Mouse (Mus musculus): ENCODE measurements around the gene Gpc5. TPM values are rescaled to one million over a fixed set of nuclear protein-coding genes. Genes with fewer than 3 reads are reported as not detected.

The Gpc5 gene
- total and polyA plus RNA-seq, 2 experiments = not detected

DNA sequence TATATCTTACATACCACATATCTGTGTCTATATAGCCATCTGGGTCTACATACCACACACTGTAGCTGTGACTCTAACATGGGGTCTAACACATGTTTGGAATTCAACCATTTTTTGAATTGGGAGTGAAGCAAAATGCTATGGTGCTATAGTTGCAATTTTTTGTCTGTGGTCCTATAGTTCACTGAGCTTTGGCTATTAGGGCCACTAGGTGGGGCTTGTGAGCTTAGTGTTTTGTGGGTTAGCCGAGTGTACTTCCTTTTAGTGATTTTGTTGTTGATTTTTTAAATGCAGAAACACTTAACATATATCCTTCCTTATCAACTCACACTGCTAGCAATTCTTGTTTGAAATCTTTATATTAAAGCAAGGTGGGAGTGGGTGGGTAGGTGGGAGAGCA is 727.0 kb downstream of the Gpc5 start:
- no peak overlapping the region for H3K27ac ChIP-seq (replicated peaks; ENCODE audit: insufficient read depth, low read depth, low read length)
- H3K36me3 ChIP-seq (ENCODE audit: control insufficient read depth, insufficient read depth, low read length) = no peaks in the 10 kb centered on the region
- WGBS = 9% methylated on average over 1 of the region's 1 CpGs
- H3K79me2 ChIP-seq (ENCODE audit: control insufficient read depth, insufficient read depth, low read length) = no peaks in the 10 kb centered on the region
- DNase-seq (ENCODE audit: extremely low read depth, low read depth, low spot score) = no peak
- no peak for TF ChIP-seq CTCF (IDR thresholded peaks at IDR 0.05; ENCODE audit: low read depth, low read length)
- TF ChIP-seq POLR2A (IDR thresholded peaks at IDR 0.05; ENCODE audit: extremely low read depth, insufficient read depth, low read length) = no peak
- no peak overlapping the region for H3K9ac ChIP-seq (ENCODE audit: low read depth, low read length)
- H3K4me1 ChIP-seq (ENCODE audit: control insufficient read depth, insufficient read depth, low read length) = no peaks in the 10 kb centered on the region
- no peak overlapping the region for H3K4me3 ChIP-seq (ENCODE audit: insufficient read depth, low read depth, low read length)
- no peaks in the 10 kb centered on the region for H3K27me3 ChIP-seq (ENCODE audit: control insufficient read depth, insufficient read depth, low read length)

DNA sequence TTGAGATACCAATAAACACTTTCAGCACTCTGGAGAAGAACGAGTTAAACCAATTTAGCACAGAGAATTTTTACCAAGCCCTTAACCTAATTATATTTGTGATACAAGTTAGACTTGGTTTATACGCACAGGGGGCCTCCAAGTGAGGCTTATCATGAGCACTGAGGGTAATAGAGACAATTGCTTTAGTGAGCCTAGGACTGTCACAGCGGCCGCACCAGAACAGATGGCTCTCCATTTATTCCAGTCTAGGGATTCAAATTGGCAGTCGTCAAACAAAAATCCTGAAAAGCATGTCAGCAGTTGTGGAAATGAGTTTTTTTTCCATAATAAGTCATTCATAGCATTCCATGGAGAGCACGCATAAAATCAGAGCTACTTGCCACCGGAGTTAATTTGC is 729.6 kb downstream of the Gpc5 start:
- no peak overlapping the region for H3K9ac ChIP-seq (ENCODE audit: low read depth, low read length)
- TF ChIP-seq POLR2A (IDR thresholded peaks at IDR 0.05; ENCODE audit: extremely low read depth, insufficient read depth, low read length) (no peak), CTCF (IDR thresholded peaks at IDR 0.05; ENCODE audit: low read depth, low read length) (no peak)
- DNase-seq (ENCODE audit: extremely low read depth, low read depth, low spot score) = no peak
- H3K79me2 ChIP-seq (ENCODE audit: control insufficient read depth, insufficient read depth, low read length) = no peaks in the 10 kb centered on the region
- WGBS = 86% methylated on average over 7 of the region's 7 CpGs
- no peaks in the 10 kb centered on the region for H3K36me3 ChIP-seq (ENCODE audit: control insufficient read depth, insufficient read depth, low read length)
- no peak overlapping the region for H3K27ac ChIP-seq (replicated peaks; ENCODE audit: insufficient read depth, low read depth, low read length)
- H3K4me1 ChIP-seq (ENCODE audit: control insufficient read depth, insufficient read depth, low read length) = no peaks in the 10 kb centered on the region
- H3K27me3 ChIP-seq (ENCODE audit: control insufficient read depth, insufficient read depth, low read length) = no peaks in the 10 kb centered on the region
- no peak overlapping the region for H3K4me3 ChIP-seq (ENCODE audit: insufficient read depth, low read depth, low read length)

DNA sequence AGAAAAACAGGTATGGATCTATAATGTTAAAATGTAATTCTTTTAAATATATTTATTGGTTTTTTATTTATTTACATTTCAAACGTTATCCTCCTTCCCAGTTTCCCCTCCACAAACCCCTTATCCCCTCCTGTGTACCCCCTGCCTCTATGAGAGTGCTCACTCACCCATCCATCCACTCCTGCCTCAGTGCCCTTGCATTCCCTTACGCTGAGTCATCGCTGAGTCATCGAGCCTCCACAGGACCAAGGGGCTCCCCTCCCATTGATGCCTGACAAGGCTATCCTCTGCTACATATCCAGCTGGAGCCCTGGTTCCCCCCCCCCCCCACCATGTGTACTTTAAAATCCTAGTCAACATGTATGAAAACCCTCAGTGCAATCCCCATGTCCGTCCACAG is 738.5 kb downstream of the Gpc5 start:
- WGBS = 49% methylated on average over 5 of the region's 5 CpGs
- no peak for TF ChIP-seq POLR2A (IDR thresholded peaks at IDR 0.05; ENCODE audit: extremely low read depth, insufficient read depth, low read length)
- TF ChIP-seq CTCF (IDR thresholded peaks at IDR 0.05; ENCODE audit: low read depth, low read length) = no peak
- H3K4me1 ChIP-seq (ENCODE audit: control insufficient read depth, insufficient read depth, low read length) = peaks cover 2% of the 10 kb centered on the region
- no peaks in the 10 kb centered on the region for H3K27me3 ChIP-seq (ENCODE audit: control insufficient read depth, insufficient read depth, low read length)
- no peak for DNase-seq (ENCODE audit: extremely low read depth, low read depth, low spot score)
- no peak overlapping the region for H3K9ac ChIP-seq (ENCODE audit: low read depth, low read length)
- no peaks in the 10 kb centered on the region for H3K36me3 ChIP-seq (ENCODE audit: control insufficient read depth, insufficient read depth, low read length)
- no peaks in the 10 kb centered on the region for H3K79me2 ChIP-seq (ENCODE audit: control insufficient read depth, insufficient read depth, low read length)
- no peak overlapping the region for H3K4me3 ChIP-seq (ENCODE audit: insufficient read depth, low read depth, low read length)
- no peak overlapping the region for H3K27ac ChIP-seq (replicated peaks; ENCODE audit: insufficient read depth, low read depth, low read length)

DNA sequence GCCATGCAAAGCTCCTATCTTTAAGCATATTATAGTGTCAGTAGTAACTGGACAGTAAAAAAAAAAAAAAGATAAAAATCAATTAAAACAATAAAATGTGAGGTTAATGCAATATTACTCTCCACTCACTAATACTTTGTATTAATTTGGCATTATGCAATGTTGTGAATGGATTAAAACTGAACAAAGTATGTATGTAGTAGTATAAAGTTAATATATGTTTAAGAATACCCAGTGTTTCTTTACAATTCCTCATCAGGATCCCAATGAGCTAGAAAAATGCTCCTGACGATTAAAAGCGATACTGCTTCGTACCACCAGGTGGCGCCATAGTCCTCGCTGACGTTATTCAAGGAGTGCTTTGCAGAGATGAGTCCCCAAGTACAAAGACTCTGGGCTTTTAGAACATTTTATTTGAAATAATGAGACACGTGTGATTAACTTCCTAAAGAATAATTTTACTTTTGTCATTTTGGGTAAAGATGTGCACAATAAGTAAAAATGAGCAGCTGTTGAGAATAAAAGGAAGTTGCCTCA is 739.3 kb downstream of the Gpc5 start:
- under 1% methylated on average over 7 of the region's 7 CpGs for WGBS
- DNase-seq (ENCODE audit: extremely low read depth, low read depth, low spot score) = peak; percentile 47

DNA sequence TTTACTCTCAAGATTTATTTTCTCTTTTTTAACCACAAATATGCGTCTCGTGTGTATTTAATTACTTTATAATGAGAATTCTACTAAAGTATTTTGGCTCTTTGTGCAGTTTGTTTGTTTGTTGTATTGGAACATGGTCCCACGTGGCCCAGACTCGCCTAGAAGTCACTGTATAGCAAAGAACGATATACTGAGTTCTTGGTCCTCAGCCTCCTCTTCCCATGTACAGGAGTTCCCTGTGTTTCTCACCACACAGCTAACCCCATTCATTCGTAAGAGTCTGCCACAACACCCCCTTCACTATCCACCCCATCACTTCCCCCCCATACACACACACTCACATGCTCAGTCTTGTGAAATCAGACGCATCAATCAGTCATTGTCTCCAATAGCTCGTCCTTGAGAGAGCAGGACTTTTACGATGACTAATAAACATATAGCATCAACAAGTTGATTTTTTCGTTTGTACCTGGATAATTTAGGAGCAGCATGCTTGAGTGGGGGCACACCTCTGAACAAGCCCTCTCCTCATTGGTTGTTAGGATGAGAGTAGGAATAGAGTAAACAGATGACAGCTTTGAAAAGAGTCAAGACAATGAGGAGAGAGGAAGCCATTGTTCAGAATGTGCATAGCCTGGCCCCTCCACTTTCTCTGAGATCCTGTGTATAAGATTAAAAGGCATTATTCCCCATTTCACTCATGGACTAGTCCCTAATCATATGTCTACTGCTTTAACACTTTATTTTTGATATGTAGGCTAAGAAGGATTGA is 740.0 kb downstream of the Gpc5 start:
- Histone ChIP-seq H3K4me1 (ENCODE audit: control insufficient read depth, insufficient read depth, low read length) (peaks cover 2% of the 10 kb centered on the region), H3K36me3 (ENCODE audit: control insufficient read depth, insufficient read depth, low read length) (no peaks in the 10 kb centered on the region), H3K9ac (ENCODE audit: low read depth, low read length) (no peak overlapping the region), H3K27me3 (ENCODE audit: control insufficient read depth, insufficient read depth, low read length) (no peaks in the 10 kb centered on the region), H3K4me3 (ENCODE audit: insufficient read depth, low read depth, low read length) (no peak overlapping the region), H3K79me2 (ENCODE audit: control insufficient read depth, insufficient read depth, low read length) (no peaks in the 10 kb centered on the region), H3K27ac (replicated peaks; ENCODE audit: insufficient read depth, low read depth, low read length) (no peak overlapping the region)
- TF ChIP-seq POLR2A (IDR thresholded peaks at IDR 0.05; ENCODE audit: extremely low read depth, insufficient read depth, low read length) = no peak
- TF ChIP-seq CTCF (IDR thresholded peaks at IDR 0.05; ENCODE audit: low read depth, low read length) = no peak
- DNase-seq (ENCODE audit: extremely low read depth, low read depth, low spot score) = no peak
- WGBS = 68% methylated on average over 10 of the region's 10 CpGs

More for the DNA sequence above, 739.3 kb downstream of the Gpc5 start:
- Histone ChIP-seq H3K4me3 (ENCODE audit: insufficient read depth, low read depth, low read length) (no peak overlapping the region), H3K4me1 (ENCODE audit: control insufficient read depth, insufficient read depth, low read length) (peaks cover 2% of the 10 kb centered on the region), H3K27me3 (ENCODE audit: control insufficient read depth, insufficient read depth, low read length) (no peaks in the 10 kb centered on the region), H3K9ac (ENCODE audit: low read depth, low read length) (no peak overlapping the region), H3K27ac (replicated peaks; ENCODE audit: insufficient read depth, low read depth, low read length) (no peak overlapping the region), H3K79me2 (ENCODE audit: control insufficient read depth, insufficient read depth, low read length) (no peaks in the 10 kb centered on the region), H3K36me3 (ENCODE audit: control insufficient read depth, insufficient read depth, low read length) (no peaks in the 10 kb centered on the region)
- TF ChIP-seq CTCF (IDR thresholded peaks at IDR 0.05; ENCODE audit: low read depth, low read length) (peak; percentile 75), POLR2A (IDR thresholded peaks at IDR 0.05; ENCODE audit: extremely low read depth, insufficient read depth, low read length) (no peak)

DNA sequence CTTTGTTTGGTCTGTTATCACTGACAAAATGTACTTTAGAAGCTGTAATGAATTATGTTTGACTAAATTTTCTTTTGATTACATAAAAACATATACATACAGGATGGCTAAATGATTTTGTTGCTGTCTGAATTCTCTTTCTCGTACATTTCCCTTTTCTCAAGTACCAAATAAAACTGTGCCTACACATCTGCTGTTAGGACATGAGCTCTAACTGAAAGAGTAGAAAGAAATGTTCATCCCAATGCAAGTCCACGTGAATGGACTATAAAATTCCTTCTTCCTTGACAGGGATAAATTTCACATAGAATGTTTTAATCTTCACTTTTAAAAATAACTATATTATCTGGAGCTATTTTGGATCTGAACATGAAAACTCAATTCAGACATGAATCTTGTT is 751.8 kb downstream of the Gpc5 start:
- Histone ChIP-seq H3K36me3 (ENCODE audit: control insufficient read depth, insufficient read depth, low read length) (no peaks in the 10 kb centered on the region), H3K27me3 (ENCODE audit: control insufficient read depth, insufficient read depth, low read length) (no peaks in the 10 kb centered on the region), H3K4me3 (ENCODE audit: insufficient read depth, low read depth, low read length) (no peak overlapping the region), H3K9ac (ENCODE audit: low read depth, low read length) (no peak overlapping the region), H3K27ac (replicated peaks; ENCODE audit: insufficient read depth, low read depth, low read length) (no peak overlapping the region), H3K4me1 (ENCODE audit: control insufficient read depth, insufficient read depth, low read length) (no peaks in the 10 kb centered on the region), H3K79me2 (ENCODE audit: control insufficient read depth, insufficient read depth, low read length) (no peaks in the 10 kb centered on the region)
- no peak for DNase-seq (ENCODE audit: extremely low read depth, low read depth, low spot score)
- no peak for TF ChIP-seq CTCF (IDR thresholded peaks at IDR 0.05; ENCODE audit: low read depth, low read length)
- no peak for TF ChIP-seq POLR2A (IDR thresholded peaks at IDR 0.05; ENCODE audit: extremely low read depth, insufficient read depth, low read length)
- WGBS = 56% methylated on average over 2 of the region's 2 CpGs
